Mouse (Mus musculus) frontal cortex, postnatal 14 days (tissue): ENCODE measurements around the gene Ccdc150.

Experiments
- DNase-seq, 2 experiments: peaks; one replicate each; pipeline ENCODE4 v3.0.0; 2022; ENCODE audit warnings: low spot score in 2 of 2

Gene Ccdc150

DNA sequence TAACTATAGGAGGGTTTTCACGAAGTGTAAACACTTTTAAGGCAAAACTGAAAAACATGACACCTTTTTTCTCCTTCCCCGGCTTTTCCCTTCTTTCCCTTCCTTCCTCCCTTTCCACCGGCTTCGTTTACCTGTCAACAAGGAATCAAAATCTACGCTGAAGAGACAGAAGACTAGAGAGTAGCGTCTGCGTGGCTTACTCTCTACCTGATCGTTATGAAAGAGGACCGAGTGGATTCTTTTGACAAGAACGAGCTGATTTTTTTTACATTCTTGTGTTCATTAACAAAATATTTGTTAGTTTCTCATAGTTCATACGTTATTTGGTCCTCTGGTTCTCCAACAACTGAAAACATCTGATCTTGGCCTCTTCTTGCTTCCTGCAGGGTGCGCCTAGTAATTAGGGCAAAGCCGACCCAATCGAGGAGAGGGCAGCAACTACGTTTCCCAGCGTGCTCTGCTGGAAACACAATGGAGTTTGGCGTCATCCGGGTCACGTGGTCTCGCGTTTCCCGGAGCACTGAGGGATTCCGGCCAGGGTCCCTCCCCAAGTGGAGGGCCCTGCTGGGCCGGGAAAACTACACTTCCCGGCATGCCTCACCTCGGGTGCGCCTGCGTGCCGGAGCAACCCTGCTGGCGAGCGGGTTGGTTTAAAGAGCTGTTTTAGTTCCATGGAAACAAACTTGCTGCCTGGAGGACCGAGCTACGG lies at the start of gene Ccdc150:
Gene Ccdc150 (plus strand): TSS at position 526 of the 709 bp plus-strand sequence.
- peak; percentile 95 to 96 for DNase-seq

DNA sequence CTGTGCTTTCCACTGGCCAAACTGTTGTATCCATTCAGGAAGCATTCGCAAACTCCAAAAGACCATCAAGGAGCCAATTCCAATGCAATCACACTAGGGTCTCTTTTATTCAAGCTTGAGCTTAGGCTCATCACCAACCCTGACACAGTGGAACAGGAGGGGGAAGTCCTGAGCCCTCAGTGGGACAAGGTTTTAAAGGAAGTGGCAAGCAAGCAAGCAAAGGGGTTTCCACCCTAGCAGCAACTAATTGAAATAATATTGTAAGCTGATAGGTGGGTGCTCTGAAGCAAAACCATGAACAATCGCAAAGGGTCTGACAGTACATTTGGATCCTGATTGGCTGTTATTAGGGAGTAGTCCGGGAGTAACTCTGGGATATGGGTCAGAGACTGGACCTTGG lies 30.2 kb upstream of the Ccdc150 start:
- DNase-seq, result no peak

DNA sequence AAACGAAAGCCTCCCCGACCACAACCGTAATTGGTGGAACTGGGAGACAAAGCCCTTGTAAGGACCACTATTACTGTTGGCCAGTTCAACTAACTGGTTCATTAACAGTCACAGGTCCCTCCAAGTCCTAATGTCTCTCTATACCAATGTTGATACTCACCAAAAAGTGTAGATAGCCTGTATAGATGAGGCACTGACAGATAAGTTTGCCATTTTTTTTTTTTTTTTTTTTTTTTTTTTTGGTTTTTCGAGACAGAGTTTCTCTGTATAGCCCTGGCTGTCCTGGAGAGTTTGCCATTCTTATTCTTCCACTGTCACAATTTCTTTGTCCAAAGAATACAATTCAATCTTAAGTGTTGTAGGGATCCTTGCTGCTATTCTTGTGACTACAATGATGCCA lies 7.8 kb upstream of the Ccdc150 start:
- no peak for DNase-seq

DNA sequence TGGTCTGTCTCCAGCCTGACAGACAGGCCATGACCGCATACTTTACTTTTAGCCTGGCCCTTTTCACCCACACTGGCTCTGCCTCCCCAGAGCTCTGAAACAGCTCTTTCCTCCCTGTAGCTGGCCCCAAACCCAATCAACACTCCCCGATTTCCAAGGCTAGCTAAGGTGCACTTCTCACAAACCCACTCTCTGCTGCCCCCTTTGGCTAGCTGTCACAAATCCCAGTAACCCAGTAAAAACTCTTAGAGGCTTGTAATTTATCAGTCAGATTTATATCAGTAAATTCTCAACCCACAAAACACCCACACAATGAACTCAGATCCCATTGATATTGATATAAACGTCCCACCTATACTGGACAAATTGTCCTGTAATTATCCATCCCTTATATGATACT lies 25.1 kb downstream of the Ccdc150 start:
- no peak for DNase-seq

DNA sequence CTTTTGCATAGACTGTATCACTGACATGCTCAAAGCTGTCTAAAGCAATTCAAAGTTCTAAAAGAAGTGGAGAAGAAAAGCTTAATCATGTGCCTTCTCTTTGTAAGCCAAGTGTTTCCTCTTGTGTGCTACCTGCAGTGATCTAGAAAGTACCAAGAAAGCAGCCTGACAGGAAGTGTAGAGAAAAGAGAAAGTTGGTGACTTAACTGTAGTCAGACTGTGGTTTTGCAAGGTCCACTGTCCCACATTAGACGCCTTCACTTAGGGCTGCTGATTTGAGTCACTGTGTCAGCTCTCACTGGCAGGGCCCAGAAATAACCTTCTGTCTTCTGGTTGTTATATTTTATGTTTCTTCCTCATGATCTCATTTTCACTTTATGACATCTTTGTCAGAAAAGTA lies 29.1 kb downstream of the Ccdc150 start:
- no peak for DNase-seq

DNA sequence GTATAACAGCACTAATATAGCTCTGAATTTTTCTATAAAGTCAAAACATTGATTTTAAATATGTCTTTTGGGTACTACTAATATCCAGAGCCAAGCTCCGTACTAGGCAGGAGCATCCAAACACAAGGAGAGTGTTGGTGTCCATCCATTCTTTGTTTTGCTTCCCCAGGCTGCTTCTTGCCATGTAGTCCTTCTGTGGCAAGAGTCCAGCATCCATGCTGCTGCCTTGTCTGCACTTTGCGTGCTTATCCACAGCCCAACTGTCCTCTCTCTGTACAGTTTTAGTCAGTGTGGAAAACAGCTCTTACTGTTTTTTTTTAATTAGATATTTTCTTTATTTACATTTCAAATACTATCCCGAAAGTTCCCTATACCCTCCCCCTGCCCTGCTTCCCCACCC lies 30.2 kb downstream of the Ccdc150 start:
- DNase-seq, result no peak

DNA sequence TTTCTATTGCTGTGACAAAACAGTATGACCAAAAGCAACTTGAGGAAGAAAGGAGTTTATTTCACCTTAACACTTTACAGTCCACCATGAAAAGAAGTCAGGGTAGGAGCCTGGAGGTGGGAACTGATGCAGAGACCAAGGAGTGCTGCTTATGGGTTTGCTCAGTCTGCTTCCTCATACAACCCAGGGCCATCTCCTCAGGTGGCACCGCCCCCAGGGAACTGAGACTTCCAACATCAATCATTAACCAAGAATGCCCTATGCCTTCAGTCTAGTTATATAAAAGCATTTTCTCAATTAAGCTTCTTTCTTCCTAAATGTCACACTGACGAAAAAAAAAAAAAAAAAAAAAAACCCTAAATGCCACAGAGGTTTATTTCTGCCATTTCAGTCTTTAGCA lies 55.9 kb downstream of the Ccdc150 start:
- no peak for DNase-seq

DNA sequence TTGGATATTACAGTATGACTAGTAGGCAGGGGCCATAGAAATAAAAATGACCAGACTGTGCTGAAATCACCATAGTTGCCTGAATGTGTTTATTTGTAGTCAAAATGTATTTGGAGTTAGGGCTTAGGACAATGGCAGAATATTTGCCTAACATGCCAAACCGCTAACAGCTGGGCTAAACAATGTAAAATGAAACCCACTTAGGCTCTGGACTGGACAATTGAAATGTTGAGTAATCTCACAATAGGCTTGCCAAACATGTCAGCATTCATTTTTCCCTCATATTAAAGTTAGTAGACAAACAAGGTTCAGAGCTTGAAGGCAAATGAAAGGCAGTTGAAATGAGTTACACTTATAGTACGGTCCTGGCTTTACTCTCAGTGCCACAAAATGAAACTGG lies 76.2 kb downstream of the Ccdc150 start:
- DNase-seq, result no peak

DNA sequence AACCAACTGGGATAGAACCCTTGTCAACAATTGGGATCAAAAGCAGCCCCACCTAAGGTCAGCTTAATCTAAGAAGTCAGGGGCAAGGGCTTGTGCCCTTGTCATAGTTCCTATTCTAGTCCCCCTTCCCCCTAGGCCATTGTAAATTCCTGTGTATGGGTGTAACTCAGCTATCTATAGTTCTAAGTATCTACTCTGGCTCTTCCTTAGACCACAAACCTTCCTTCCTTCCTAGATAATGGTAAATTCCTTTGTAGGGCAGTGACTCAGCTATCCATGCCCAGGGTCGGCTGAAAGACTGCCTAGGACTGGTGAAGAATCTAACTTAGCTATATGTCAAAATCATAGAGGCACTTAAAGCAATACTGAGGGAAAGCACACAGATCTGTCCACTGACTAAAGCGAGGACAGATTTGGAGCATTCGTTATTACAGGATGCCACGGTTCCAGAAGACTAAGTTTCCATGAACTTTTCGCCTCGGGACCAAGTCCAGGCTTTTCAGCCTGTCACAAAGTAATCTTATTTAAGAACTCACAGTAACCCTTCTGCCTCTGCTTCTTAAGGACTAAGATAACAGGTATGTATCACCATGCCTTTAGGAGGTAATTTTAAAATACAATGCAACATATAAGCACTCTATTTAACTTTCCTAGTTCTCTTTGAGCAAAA lies 77.5 kb downstream of the Ccdc150 start:
- no peak for DNase-seq

DNA sequence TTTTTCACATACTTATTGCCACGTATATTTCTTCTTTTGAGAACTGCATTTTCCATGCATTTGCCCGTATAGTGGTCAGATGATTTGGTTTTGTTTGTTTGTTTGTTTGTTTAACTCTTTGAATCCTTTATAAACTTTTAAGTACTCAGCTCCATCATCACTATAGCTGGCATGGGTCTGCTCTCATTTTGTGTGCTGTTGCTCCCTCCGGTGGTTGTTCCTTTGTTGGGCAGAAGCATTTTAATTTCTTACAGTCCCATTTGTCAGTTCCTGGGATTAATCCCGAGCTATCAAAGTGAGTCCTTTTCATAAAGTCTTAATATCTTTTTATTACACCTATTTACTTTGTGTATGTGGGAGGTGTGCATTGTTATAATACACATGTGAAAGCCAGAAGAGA lies 82.5 kb downstream of the Ccdc150 start:
- peak in 1 of 2 experiments; percentile 22 for DNase-seq

DNA sequence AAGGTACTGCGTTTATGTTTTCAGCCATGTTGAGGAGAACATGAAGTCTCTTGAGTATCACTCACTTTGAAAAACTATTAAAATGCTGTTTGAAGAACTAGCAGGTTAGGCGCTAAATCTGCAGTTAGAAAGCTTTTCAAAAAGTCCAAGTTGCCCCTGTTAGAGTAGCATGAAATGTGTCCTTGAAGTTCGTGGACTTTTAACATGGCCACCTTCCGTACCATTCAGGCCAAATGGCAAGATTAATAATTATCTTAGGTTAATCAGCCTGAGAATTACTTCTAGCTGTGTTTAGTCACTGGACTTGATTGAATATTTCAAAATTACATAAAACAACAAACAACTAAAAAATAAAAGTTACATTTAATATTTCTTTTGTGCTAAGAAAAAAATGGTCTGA lies 104.3 kb downstream of the Ccdc150 start:
- no peak for DNase-seq

DNA sequence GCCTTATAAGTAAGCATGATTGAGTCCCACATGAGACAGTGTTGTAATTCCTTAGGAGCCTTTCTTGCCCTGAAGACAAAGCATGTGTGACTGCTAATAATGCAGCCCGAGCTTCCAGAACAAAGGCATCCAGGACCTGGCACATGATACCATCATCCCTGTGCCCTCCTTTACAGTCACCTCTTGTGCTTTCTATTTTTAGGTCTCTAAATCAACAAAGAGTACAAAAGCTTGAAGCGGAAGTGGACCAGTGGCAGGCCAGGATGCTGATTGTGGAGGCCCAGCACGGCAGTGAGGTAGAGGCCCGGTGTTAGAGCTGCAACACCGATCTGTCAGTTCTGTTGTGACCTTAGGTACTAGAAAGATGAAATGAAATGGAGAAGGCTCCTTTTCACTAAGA lies 105.0 kb downstream of the Ccdc150 start:
- DNase-seq, result no peak

DNA sequence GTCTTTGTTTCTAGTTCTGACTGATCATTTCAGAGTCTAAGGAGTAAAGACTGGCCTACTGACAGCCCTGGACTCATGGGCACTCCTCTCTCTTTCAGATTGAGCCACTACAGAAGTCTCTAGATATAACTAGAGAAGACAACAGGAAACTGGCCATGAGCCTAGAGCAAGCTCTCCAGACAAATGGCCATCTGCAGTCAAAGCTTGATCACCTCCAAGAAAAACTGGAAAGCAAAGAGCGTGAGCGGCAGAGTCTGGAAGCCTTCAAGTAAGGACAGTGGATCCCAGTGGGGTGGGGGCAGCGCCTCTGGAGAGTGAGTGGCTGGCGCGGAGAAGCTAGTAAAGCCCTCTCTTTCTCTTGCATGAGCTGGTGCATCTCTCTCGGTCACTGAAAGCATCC lies 106.1 kb downstream of the Ccdc150 start:
- DNase-seq, result no peak

DNA sequence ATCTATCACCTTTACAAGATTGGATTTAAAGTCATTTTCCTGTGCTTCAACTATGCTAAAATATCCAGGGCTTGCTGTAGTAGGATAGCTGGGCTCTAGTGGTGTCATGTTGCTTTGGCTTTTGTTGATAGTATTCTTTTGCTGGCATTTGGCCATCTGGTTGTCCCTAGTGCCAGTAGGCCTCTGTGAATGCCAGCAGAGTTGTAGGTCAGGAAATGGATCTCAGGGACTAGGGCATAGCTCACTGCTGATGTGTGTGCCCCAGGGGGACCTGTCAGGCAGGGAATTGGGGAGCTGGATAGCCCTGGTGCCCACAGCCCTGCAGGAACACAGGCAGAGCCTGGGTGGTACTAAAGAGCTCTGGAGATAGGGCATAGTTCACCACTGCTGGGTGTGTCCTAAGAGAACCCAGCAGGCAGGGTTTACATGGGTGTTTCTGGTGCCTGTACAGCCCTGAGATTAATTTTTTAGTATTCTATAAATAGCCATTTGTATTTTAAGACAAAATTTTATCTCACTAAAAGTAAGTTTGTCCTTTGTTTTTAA lies 127.1 kb downstream of the Ccdc150 start:
- DNase-seq, result no peak

DNA sequence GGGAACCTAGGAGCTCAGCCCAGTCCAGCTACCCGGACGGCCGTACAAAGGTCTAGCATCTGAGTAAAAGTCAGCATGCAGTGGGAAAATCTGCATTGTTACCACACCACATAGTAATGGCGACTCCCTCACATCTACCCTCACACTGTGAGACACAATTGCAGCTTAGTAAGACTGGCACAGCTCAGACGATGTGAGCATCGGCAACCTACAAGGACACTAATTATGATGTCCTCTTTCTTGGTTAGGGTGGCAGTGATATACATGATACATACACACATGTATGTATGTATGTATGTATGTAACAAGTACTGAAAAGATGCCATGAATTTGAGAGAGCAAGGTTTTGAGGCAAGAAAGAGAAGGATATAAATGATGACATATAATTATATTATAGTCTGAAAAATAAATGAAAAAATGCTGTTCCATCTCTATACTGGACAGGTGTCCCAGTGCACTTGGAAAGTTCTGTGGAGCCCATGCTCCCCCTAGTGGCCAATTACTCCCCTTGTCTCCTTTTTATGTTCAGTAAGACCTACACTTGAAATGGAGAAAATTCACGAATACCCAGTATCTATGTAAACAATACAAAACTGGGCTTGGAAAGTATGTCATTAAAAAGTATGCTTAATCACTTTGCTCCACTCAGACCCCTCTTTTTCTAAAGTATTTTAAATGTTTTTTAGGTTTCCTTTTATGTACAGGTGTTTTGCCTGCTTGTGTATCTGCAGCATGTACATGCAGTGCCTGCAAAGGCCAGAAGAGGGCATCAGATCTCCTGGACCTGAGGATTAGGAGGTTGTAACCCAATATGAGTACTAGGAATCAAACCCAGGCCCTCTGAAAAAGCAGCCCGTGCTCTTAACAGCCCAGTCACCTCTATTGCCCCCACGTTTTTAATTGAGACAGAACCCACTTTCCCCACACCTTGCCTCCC lies 130.8 kb downstream of the Ccdc150 start:
- peak in 1 of 2 experiments; percentile 31 for DNase-seq

DNA sequence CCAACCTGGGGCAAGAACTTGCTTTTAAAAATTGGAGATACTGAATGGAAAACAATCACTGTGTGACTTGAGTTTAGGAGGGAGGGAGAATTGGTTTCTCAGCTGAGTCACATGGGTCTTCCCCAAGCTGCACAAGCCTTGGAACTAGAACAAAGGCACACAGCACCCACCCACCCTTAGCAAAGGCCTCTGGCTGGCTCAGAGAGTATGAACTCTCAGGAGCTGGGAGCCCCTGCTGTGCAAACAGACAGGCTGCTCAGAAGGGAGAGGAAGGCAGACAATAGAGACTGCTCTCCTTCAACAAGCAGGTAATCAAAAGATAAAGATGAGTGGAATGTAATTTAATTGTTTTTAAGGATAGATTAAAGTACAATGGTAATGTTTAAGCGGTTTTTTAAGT lies 133.7 kb downstream of the Ccdc150 start:
- DNase-seq, result no peak

DNA sequence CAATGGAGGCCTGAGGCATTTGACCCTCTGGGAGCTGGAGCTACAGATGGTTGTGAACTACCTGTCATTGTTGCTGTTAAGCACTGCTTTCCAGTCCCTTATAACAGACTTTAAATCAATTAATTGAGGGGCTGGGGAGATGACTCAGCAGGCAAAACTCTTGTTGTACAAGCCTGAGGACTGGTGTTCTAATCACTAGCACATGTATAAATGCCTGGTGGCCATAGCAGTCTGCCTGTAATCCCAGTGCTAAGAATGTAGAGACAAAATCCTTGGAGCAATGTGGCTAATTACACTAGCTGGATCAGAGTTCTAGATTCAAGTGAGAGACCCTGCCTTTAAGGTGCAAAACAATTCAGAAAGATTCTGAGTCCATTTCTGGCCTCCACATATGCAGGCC lies 152.3 kb downstream of the Ccdc150 start:
- DNase-seq, result no peak
